Mouse (Mus musculus): ENCODE measurements around the gene Mrgpra2b.

Gene Mrgpra2b

DNA sequence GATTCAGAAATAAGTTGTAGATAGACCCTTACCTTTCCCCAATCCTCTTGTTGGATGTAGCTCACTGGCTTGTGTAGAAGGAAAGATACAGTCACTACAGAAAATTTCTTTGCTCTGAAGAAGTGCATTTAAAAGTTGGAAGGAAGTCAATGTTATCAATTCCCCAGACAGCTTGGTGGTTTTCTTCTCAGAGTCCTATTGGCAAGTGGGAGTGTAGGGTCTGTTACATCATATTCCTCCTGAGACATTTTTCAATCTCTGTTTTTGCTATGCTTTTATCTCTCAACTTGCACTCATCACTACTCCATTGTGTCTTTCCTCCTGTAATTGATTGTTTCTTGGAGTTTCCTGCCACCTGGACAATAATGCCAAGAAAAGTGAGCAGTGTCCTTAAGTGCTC, at the start of gene Mrgpra2b:
TSS of gene Mrgpra2b (minus strand) at position 101 of the 400 bp plus-strand sequence.

DNA sequence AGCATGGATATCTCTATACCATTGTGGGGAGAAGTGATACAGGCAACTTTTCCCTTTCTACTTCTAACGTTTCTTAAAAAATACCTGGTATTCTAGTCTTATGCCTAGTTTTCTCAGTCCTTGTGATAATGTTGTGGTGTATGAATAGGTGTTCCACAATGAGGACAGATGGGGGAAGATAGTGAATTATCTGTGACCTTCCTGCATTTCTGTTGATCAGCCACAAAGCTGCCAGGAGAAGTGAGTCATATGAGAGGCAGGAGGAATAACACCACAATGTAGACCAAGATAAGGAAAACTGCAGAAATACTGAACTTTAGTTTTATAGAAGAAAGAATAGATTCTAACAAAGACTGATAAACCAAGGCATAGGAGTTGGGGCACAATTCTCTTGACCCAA, 12.3 kb downstream of the Mrgpra2b start:
- WGBS = 74% methylated on average over 1 of the region's 1 CpGs

DNA sequence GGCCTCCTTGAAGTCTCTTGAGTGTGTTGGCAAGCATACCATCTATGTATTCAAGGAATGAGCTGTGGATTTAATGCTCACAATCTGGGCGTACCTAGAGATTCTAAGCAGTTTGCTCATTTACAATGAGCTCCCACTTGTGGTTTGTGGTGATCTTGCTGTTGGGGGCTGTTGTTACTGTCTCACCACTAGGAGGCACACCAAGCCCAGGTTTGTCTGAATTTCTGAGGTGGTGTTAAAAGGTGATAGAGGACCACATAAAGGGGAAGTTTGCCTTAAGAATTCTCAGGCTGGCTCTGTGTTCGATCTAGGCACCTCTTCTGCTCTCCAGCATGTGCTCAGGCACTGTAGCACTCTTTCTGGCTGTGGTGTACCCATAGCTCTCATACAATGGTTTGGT, 13.6 kb downstream of the Mrgpra2b start:
- WGBS = 71% methylated on average over 2 of the region's 2 CpGs

DNA sequence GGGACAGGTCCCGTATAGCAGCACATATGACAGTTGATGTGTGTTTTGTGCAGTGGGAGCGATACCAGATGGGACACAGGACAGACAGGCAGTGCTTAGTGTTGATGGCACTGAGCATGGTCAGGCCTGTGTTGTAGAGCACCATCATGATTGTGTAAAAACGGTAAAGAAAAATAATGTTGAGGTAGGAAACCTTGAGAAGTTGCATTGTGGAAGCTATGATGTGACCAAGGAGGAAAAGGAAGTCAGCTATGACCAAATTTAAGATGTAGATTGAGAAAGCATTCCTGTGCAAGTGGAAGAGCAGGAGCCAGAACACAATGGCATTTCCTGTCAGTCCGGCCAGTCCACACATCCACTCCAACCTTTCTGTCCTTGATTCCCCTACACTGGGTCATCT, 25.7 kb downstream of the Mrgpra2b start:
- 77% methylated on average over 4 of the region's 4 CpGs for WGBS

DNA sequence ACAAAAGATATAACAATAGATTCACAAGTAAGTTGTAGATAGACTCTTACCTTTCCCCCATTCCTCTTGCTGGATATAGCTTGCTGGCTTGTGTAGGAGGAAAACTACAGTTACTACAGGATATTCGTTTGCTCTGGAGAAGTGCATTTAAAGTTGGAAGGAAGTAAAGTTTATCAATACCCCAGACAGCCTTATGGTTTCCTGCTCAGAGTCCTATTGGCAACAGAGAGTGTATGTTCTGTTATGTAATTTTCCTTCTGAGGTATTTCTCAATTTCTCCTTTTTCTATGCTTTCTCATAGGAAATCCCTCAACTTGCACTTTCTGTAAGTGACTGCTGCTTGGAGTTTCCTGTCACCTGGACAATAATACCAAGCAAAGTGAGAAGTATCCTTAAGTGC, 39.2 kb downstream of the Mrgpra2b start:
- no CpG with 5 or more reads among the region's 1 CpGs for WGBS

DNA sequence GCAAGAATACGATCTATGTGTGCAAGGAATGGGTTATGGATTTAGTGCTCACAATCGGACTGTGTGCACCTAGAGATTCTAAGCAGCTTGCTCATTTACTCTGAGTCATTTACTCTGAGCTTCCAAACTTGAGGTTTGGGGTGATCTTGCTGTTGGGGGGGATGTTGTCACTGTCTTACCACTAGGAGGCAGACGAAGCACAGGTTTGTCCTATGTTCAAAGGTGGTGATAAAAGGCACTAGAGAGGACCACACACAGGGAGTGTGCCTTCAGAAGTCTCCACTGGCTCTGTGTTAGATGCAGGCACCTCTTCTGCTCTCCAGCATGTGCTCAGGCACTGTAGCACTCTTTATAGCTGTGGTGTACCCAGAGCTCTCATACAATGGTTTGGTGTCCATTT, 54.8 kb downstream of the Mrgpra2b start:
- WGBS = 36% methylated on average over 2 of the region's 3 CpGs

DNA sequence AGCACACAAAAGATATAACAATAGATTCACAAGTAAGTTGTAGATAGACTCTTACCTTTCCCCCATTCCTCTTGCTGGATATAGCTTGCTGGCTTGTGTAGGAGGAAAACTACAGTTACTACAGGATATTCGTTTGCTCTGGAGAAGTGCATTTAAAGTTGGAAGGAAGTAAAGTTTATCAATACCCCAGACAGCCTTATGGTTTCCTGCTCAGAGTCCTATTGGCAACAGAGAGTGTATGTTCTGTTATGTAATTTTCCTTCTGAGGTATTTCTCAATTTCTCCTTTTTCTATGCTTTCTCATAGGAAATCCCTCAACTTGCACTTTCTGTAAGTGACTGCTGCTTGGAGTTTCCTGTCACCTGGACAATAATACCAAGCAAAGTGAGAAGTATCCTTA, 76.6 kb downstream of the Mrgpra2b start, which contains the start of gene Mrgpra2a:
TSS of gene Mrgpra2a (minus strand) at position 125 of the 400 bp plus-strand sequence.
- no CpG with 5 or more reads among the region's 1 CpGs for WGBS

DNA sequence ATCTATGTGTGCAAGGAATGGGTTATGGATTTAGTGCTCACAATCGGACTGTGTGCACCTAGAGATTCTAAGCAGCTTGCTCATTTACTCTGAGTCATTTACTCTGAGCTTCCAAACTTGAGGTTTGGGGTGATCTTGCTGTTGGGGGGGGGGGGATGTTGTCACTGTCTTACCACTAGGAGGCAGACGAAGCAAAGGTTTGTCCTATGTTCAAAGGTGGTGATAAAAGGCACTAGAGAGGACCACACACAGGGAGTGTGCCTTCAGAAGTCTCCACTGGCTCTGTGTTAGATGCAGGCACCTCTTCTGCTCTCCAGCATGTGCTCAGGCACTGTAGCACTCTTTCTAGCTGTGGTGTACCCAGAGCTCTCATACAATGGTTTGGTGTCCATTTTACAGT, 92.2 kb downstream of the Mrgpra2b start:
- WGBS = 43% methylated on average over 2 of the region's 2 CpGs
